Mouse (Mus musculus): Measurements from ENCODE around the gene Aldh4a1.
A peak's percentile ranks its signal among the peaks of the same experiment; 100 is the strongest.

Aldh4a1 gene

GRCm38 (mm10) chr4:139684639-139685017, 62.0 kb downstream of the Aldh4a1 start:
- DNase-seq, result peak; percentile 81

DNA sequence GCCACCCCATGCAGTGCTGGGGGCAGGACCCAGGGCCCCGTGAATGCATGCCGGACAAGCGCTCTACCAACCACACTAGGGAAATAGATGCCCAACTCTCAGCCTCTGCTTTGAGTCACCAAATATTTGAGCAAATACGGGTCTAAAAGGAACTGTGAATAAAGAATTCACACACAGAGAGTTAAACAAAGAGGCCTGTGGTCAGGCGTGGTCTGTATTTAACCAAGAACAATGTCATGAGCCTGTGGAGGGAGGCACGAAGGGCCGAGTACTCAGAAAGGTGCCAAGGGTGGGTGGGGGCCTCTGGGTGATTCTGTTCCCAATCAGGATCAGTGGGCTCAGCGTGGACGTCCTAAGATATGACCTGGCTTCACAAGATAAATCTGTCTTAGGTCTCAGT, 65.4 kb downstream of the Aldh4a1 start:
- no peak for DNase-seq

- no peak for DNase-seq
Measured at GRCm38 (mm10) chr4:139689627-139690269, 67.1 kb downstream of the Aldh4a1 start.

- no peak for DNase-seq
Measured at GRCm38 (mm10) chr4:139693315-139693714, 70.6 kb downstream of the Aldh4a1 start.

- peak; percentile 69 for DNase-seq
Measured at GRCm38 (mm10) chr4:139697755-139698154, 75.1 kb downstream of the Aldh4a1 start.

DNA sequence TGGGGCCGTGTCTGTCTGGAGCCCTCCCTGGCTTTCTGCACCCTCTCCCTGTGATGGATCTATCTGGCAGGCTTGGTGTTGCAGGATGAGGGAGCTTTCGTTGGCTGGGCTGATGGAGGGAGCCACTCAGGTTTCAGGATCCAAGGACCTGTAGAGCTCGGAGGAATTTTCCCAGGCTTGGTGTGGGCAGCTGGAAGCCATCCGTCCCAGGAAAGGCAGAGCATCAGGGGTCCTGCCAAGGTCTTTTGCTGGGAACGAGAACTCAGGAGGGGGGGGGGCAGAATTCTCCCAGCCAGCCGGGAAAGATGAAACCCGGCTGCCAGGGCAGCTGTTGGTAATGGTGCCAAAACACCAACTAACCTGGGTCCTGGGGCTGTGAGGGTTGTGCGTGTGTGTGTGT, 75.9 kb downstream of the Aldh4a1 start:
- peak; percentile 32 for DNase-seq
